Mouse (Mus musculus) E14TG2a.4 (cell line): ENCODE measurements around the gene Cyb5r3.
A peak's percentile ranks its signal among the peaks of the same experiment; 100 is the strongest.

Experiments
- H3K27me3 ChIP-seq: 2 replicates; pipeline ENCODE4 v1.6.1; 2014; ENCODE audit warnings: low read length, control low read depth; ENCODE audit not compliant: insufficient read depth
- H3K36me3 ChIP-seq: 2 replicates; pipeline ENCODE4 v1.6.1; 2014; ENCODE audit warnings: low read length, control low read depth; ENCODE audit not compliant: insufficient read depth
- H3K4me1 ChIP-seq: replicated peaks from 2 replicates; pipeline ENCODE4 v1.6.1; 2014; ENCODE audit warnings: low read depth, low read length, control low read depth
- H3K4me3 ChIP-seq: replicated peaks from 2 replicates; pipeline ENCODE4 v1.5.1; 2014; ENCODE audit warnings: mild to moderate bottlenecking, low read length
- H3K9me3 ChIP-seq: 2 replicates; pipeline ENCODE4 v1.6.1; 2014; ENCODE audit warnings: low read length, control low read depth
- CTCF ChIP-seq: conservative IDR thresholded peaks from 2 replicates; pipeline ENCODE4 v1.5.1; 2014; ENCODE audit warnings: low read length
- NANOG ChIP-seq: IDR thresholded peaks from 2 replicates; pipeline ENCODE4 v1.6.1; 2014; ENCODE audit warnings: borderline replicate concordance, low read length, mixed read lengths
- POU5F1 ChIP-seq: IDR thresholded peaks from 2 replicates; pipeline ENCODE4 v1.6.1; 2014; ENCODE audit warnings: low read length, borderline replicate concordance

Gene Cyb5r3

GRCm38 (mm10) chr15:83172492-83173429 lies at the start of gene Cyb5r3:
Gene Cyb5r3 (minus strand): TSS chr15:83172592.
- peaks cover 77% of the 10 kb centered on the region for H3K4me1 ChIP-seq
- H3K36me3 ChIP-seq: peaks cover 44% of the 10 kb centered on the region
- H3K9me3 ChIP-seq: no peaks in the 10 kb centered on the region
- TF ChIP-seq POU5F1 (no peak), CTCF (no peak), NANOG (no peak)
- H3K27me3 ChIP-seq: no peaks in the 10 kb centered on the region
- peak within 1 kb of the TSS; percentile 94 for H3K4me3 ChIP-seq

- peaks cover 5% of the 10 kb centered on the region; the same call in 1 of the 2 replicates for H3K9me3 ChIP-seq
- H3K4me3 ChIP-seq: no peak overlapping the region
- no peaks in the 10 kb centered on the region for H3K27me3 ChIP-seq
- TF ChIP-seq POU5F1 (no peak), CTCF (no peak), NANOG (no peak)
- peaks cover 36% of the 10 kb centered on the region for H3K4me1 ChIP-seq
- H3K36me3 ChIP-seq: peaks cover 15% of the 10 kb centered on the region
Measured at GRCm38 (mm10) chr15:83221721-83222120, 49.3 kb upstream of the Cyb5r3 start.

GRCm38 (mm10) chr15:83220368-83221013 lies 48.1 kb upstream of the Cyb5r3 start:
- Histone ChIP-seq H3K4me1 (peaks cover 40% of the 10 kb centered on the region), H3K36me3 (peaks cover 4% of the 10 kb centered on the region; the same call in 1 of the 2 replicates), H3K9me3 (peaks cover 5% of the 10 kb centered on the region; the same call in 1 of the 2 replicates), H3K27me3 (no peaks in the 10 kb centered on the region), H3K4me3 (no peak overlapping the region)
- TF ChIP-seq CTCF (no peak), POU5F1 (no peak), NANOG (no peak)

- no peaks in the 10 kb centered on the region for H3K36me3 ChIP-seq
Measured at GRCm38 (mm10) chr15:83215322-83216216, 43.2 kb upstream of the Cyb5r3 start.

GRCm38 (mm10) chr15:83210229-83210628 lies 37.8 kb upstream of the Cyb5r3 start:
- Histone ChIP-seq H3K4me3 (no peak overlapping the region), H3K36me3 (no peaks in the 10 kb centered on the region), H3K27me3 (peaks cover 14% of the 10 kb centered on the region), H3K9me3 (no peaks in the 10 kb centered on the region), H3K4me1 (peaks cover 24% of the 10 kb centered on the region)
- TF ChIP-seq POU5F1 (no peak), CTCF (peak; percentile 65), NANOG (no peak)

More at GRCm38 (mm10) chr15:83215322-83216216, 43.2 kb upstream of the Cyb5r3 start:
- peaks cover 8% of the 10 kb centered on the region for H3K4me1 ChIP-seq
- TF ChIP-seq NANOG (no peak), POU5F1 (no peak)
- no peaks in the 10 kb centered on the region; the same call in 1 of the 2 replicates for H3K27me3 ChIP-seq
- no peak overlapping the region for H3K4me3 ChIP-seq
- H3K9me3 ChIP-seq: peaks cover 5% of the 10 kb centered on the region; the same call in 1 of the 2 replicates

- H3K36me3 ChIP-seq: no peaks in the 10 kb centered on the region
- no peak for TF ChIP-seq POU5F1
- no peak for TF ChIP-seq CTCF
- TF ChIP-seq NANOG: no peak
Measured at GRCm38 (mm10) chr15:83209719-83210118, 37.3 kb upstream of the Cyb5r3 start.

GRCm38 (mm10) chr15:83209092-83209695 lies 36.8 kb upstream of the Cyb5r3 start:
- H3K36me3 ChIP-seq: no peaks in the 10 kb centered on the region
- H3K27me3 ChIP-seq: peaks cover 14% of the 10 kb centered on the region
- no peak overlapping the region for H3K4me3 ChIP-seq
- TF ChIP-seq NANOG (no peak), CTCF (no peak), POU5F1 (no peak)
- H3K9me3 ChIP-seq: no peaks in the 10 kb centered on the region
- peaks cover 31% of the 10 kb centered on the region for H3K4me1 ChIP-seq

More at GRCm38 (mm10) chr15:83209719-83210118, 37.3 kb upstream of the Cyb5r3 start:
- Histone ChIP-seq H3K27me3 (peaks cover 14% of the 10 kb centered on the region), H3K9me3 (no peaks in the 10 kb centered on the region), H3K4me3 (no peak overlapping the region), H3K4me1 (peaks cover 26% of the 10 kb centered on the region)
